Mouse (Mus musculus) liver, embryonic 13.5 days (tissue): ENCODE data around the gene Dock3. TPM values are rescaled to one million over a fixed set of nuclear protein-coding genes. Genes with fewer than 3 reads are reported as not detected.

ENCODE experiments used
- ATAC-seq: fragments of 200-750 bp; cut with Nextera tagmentation; 2 replicates; pipeline ENCODE4 v1.8.0; 2017; ENCODE audit warnings: low read depth, mild to moderate bottlenecking, moderate number of reproducible peaks, moderate library complexity
- DNase-seq: peaks from one replicate; pipeline ENCODE4 v3.0.0; 2022
- H3K27ac ChIP-seq: fragments of 300-500 bp; sonication (generic); 2 replicates; pipeline ENCODE4 v1.5.1; 2015; ENCODE audit warnings: moderate library complexity, mild to moderate bottlenecking, inconsistent platforms
- H3K27me3 ChIP-seq: fragments of 300-500 bp; sonication (generic); 2 replicates; pipeline ENCODE4 v1.6.1; 2015; ENCODE audit warnings: mild to moderate bottlenecking, inconsistent platforms
- H3K36me3 ChIP-seq: fragments of 300-500 bp; sonication (generic); 2 replicates; pipeline ENCODE4 v1.6.1; 2015; ENCODE audit warnings: mild to moderate bottlenecking, inconsistent platforms
- H3K4me1 ChIP-seq: fragments of 300-500 bp; sonication (generic); replicated peaks from 2 replicates; pipeline ENCODE4 v1.6.1; 2015; ENCODE audit warnings: inconsistent platforms
- H3K4me2 ChIP-seq: fragments of 300-500 bp; sonication (generic); 2 replicates; pipeline ENCODE4 v1.6.1; 2015; ENCODE audit warnings: inconsistent platforms, mild to moderate bottlenecking, moderate library complexity
- H3K4me3 ChIP-seq: fragments of 300-500 bp; sonication (generic); replicated peaks from 2 replicates; pipeline ENCODE4 v1.5.1; 2015; ENCODE audit warnings: mild to moderate bottlenecking, inconsistent platforms
- H3K9ac ChIP-seq: fragments of 300-500 bp; sonication (generic); 2 replicates; pipeline ENCODE4 v1.6.1; 2015; ENCODE audit warnings: mild to moderate bottlenecking, inconsistent platforms
- H3K9me3 ChIP-seq: fragments of 300-500 bp; sonication (generic); replicated peaks from 2 replicates; pipeline ENCODE4 v1.6.1; 2016; ENCODE audit warnings: inconsistent platforms
- WGBS: fragments of 180-500 bp; shearing (Covaris S2); methylation state at CpG from one replicate; pipeline ENCODE4 v1.1.7; 2015; ENCODE audit not compliant: insufficient replicate concordance; 5-methylcytosine and 5-hydroxymethylcytosine counted together
- polyA plus RNA-seq: library from polyadenylated mRNA; unstranded; fragments of >200 nt; fragmentation: Nextera tagmentation; extraction: Ambion mirVana; gene quantifications from 2 replicates; pipeline ENCODE4 v1.2.1, GENCODE M21; 2015

Dock3 gene
- polyA plus RNA-seq, result 0.09 and 0.19 TPM in 2 replicates

DNA sequence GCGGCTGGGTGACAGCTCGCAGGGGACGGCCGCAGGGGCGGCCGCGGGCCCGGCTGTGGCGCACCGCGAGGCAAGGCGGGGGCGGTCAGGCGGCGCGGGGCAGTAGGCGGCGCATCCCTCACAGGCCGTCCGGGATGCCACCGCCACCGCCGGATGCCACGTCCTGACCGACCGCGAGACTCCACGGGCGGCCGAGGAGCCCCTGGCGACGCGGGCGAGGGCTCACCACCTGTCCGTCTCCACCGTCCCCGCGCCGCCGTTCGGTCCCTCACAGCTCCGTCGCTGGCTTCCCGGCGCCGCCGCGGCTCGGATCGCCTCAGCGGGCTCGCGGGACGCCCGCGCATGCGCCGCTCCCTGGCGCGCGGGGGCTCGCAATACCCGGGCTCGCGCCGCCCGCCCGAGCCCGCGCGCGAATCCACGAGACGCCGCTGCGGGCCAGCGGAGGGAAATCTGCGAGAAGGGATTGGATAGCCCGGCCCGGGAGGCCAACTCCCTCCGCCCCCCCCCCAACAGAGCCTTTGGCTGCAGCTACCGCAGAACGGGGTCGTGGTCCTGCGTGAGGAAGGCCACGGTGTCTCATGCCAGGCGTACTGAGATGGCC lies at the start of gene Dock3:
Gene Dock3, minus strand, starts transcription at position 371 of the 601 bp plus-strand sequence.
- peaks cover 89% of the 10 kb centered on the region for H3K27me3 ChIP-seq
- ATAC-seq (0 out of 2 replicates have a peak, but pooled peaks have one; percentile 29), DNase-seq (no peak)
- H3K36me3 ChIP-seq, result no peaks in the 10 kb centered on the region
- peak within 1 kb of the TSS; percentile 41 for H3K9ac ChIP-seq
- under 1% methylated on average over 78 of the region's 87 CpGs for WGBS
- H3K4me1 ChIP-seq, result peaks cover 10% of the 10 kb centered on the region
- no peak within 1 kb of the TSS for H3K27ac ChIP-seq
- peak within 1 kb of the TSS; percentile 59 for H3K4me3 ChIP-seq
- no peaks in the 10 kb centered on the region for H3K9me3 ChIP-seq
- peak within 1 kb of the TSS; percentile 77 for H3K4me2 ChIP-seq

DNA sequence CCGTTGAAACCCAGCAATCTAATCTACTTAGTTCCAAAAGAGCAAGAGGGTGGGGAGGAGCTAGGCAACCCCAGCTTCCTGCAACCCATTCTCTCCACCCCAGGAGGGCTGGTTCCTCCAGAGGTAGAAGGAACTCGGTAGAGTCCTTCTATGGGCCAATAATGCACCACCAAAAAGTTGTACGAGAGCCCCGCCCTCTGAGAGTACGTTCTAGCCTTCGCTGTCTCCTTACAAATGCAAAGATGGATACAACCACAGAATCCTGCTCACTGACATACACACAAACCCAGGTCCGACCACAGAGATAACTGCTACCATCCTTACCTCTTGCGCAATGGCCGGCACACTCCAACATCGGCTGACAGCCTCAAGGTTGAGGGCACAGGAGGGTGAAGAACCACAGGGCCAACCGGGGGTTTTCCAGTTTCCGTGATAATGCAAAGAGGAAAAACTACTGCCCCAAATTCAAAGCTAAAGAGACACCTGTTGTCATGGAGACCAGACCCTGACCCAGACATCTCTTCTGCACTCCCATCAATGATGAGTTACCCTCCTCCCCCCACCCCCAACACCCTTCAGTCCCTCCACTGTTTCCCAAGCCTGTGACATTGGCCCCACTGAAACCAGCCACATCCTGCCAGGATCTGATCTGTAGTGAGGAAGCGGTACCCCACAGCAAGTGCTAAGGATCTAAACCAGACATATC lies 48.8 kb upstream of the Dock3 start:
- H3K36me3 ChIP-seq, result no peaks in the 10 kb centered on the region
- peak overlapping the region; percentile 56 for H3K4me2 ChIP-seq
- H3K27me3 ChIP-seq, result no peaks in the 10 kb centered on the region
- DNase-seq (no peak), ATAC-seq (peak; percentile 60)
- H3K9ac ChIP-seq, result peak overlapping the region; percentile 27; the same call in 1 of the 2 replicates
- H3K27ac ChIP-seq, result peak overlapping the region; percentile 50
- peaks cover 33% of the 10 kb centered on the region for H3K4me1 ChIP-seq
- no peaks in the 10 kb centered on the region for H3K9me3 ChIP-seq
- 10% methylated on average over 13 of the region's 13 CpGs for WGBS
- H3K4me3 ChIP-seq, result peak overlapping the region; percentile 29

DNA sequence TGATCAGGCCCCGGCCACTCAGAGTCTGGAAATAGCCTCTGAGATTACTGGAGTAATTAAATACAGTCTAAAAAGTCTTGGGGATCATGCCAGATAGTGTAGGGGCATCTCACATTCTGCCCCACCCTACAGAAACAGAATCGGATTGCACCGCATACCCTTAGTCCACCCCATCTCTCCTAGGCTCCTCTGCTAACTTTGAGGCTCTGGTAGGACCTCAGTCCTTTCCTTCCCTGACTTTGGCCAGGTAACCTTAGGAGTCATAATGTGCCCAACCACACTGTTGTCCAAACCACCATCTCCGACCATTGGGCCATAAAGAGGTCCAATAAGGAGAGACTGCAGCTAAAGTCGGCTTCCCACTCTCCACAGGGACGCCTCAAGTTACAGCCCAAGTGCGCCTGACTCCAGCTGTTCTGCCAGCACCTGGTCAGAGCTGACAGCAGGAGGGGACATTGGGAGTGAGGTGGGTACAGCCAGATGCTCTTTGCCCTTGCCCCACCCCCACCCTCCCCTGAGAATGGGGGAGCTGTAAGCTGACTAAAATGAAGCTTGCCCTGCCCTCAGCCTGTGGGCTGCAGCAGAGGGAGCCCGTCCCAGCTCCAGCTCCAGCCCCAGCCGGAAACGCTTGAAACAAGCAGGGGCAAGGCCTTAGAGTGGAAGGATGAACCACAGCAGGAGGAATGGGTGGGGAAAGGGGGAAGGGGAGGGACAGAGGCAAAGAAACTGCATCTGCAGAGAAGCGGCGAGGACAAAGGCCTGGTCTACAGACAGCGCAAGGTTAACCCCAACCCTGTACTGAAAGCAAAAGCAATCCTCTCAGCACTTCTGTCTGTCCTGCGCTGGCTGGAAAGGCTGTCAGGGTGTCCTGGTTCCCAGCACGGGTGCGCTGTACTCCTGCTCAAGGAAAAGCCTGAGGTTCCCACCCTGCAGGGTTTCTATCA lies 47.9 kb upstream of the Dock3 start:
- peak overlapping the region; percentile 56 for H3K4me2 ChIP-seq
- DNase-seq, result no peak
- H3K27me3 ChIP-seq, result no peaks in the 10 kb centered on the region
- H3K36me3 ChIP-seq, result no peaks in the 10 kb centered on the region
- peak overlapping the region; percentile 50 for H3K27ac ChIP-seq
- H3K4me1 ChIP-seq, result peaks cover 27% of the 10 kb centered on the region
- WGBS, result 28% methylated on average over 16 of the region's 16 CpGs
- H3K9me3 ChIP-seq, result no peaks in the 10 kb centered on the region
- H3K4me3 ChIP-seq, result peak overlapping the region; percentile 29
- peak overlapping the region; percentile 27; the same call in 1 of the 2 replicates for H3K9ac ChIP-seq
- peak; percentile 58 for ATAC-seq

DNA sequence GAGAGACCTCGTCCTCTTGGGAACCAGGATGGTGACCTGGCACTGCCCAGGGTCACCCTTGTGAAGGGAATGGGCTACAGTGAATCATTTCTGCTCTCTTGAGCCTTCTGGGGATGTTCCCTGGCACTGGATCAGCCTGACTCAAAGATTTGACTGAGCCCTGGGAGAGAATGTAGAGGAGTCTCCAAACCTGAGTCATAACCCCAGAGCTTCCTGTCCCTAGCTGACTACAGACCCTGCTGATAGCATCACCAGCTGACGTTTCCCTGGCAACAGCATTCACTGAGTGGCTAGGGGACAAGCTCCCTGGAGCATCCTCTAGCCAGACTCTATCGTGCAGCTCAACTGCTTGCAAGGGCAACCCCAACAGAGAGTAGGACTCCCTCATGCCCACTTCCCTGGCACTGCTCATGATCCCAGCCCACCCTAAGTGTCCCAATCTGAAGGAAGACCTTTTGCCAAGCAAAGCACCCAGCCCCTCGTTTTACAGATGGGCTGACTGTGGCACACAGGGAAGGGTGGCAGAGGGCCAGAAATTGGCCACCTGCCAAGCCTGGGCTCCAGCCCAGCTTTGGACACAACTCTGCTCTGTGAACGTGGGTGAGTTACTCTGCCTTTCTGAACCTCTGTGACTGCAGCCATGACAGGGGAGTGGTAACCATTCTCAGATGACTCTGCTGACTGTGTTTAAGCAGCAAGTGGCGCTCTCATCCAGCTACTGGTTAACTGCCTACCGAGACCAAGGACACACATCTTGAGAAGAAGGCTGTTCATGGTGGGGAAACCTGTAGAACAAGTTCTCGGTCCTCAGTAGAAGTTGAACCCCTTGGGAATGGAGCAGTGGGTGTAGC lies 47.0 kb upstream of the Dock3 start:
- WGBS, result 50% methylated on average over 8 of the region's 8 CpGs
- Histone ChIP-seq H3K36me3 (no peaks in the 10 kb centered on the region), H3K4me2 (peak overlapping the region; percentile 56; the same call in 1 of the 2 replicates), H3K27me3 (no peaks in the 10 kb centered on the region), H3K4me1 (peaks cover 27% of the 10 kb centered on the region), H3K9me3 (no peaks in the 10 kb centered on the region), H3K4me3 (no peak overlapping the region), H3K9ac (no peak overlapping the region), H3K27ac (no peak overlapping the region)
- DNase-seq, result no peak
- ATAC-seq, result no peak

DNA sequence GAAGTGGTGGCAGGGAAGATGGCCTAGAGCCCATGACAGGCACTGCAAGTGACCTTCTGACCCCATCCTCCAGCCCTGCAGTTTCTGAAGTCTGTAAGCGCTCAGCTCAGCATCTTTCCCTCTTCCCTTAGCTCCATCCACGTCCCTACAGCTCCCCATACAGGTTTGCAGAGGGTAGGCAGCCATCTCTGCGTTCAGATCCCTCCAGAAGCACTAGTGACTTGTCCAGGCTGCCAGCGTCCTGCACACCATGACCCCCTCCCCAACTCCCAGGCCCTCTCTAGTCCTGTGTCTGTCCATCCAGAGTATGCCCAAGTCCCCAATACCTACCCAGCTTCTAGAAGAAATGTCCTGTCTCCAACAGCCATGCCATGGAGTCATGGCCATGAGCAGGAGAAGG lies 46.4 kb upstream of the Dock3 start:
- Histone ChIP-seq H3K4me3 (no peak overlapping the region), H3K27me3 (no peaks in the 10 kb centered on the region), H3K4me2 (no peak overlapping the region), H3K4me1 (peaks cover 32% of the 10 kb centered on the region), H3K9me3 (no peaks in the 10 kb centered on the region), H3K27ac (no peak overlapping the region), H3K36me3 (no peaks in the 10 kb centered on the region), H3K9ac (no peak overlapping the region)
- no peak for ATAC-seq
- WGBS, result 58% methylated on average over 4 of the region's 4 CpGs
- DNase-seq, result no peak

DNA sequence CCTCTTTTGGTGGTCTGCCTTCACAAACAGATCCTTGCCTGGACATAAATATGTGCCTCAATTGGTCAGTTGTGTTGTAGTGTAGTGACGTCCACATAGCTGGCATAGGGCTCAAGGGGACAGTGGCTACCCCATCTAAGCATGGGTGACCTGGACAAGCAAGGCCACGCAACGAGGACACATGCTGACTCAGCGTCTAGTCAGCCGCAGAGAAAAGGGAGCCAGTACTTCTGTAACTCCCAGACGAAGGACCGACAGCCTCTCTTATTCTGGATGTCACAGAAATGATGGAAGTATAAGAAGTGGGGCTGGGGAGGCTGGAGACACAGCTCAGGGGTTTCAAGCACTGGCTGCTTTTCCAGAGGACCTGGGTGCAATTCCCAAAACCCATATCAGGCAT lies 45.9 kb upstream of the Dock3 start:
- Histone ChIP-seq H3K4me3 (no peak overlapping the region), H3K9ac (no peak overlapping the region), H3K4me2 (no peak overlapping the region), H3K9me3 (no peaks in the 10 kb centered on the region), H3K36me3 (no peaks in the 10 kb centered on the region), H3K4me1 (peaks cover 37% of the 10 kb centered on the region), H3K27me3 (no peaks in the 10 kb centered on the region), H3K27ac (no peak overlapping the region)
- 63% methylated on average over 7 of the region's 7 CpGs for WGBS
- no peak for DNase-seq
- ATAC-seq, result no peak

DNA sequence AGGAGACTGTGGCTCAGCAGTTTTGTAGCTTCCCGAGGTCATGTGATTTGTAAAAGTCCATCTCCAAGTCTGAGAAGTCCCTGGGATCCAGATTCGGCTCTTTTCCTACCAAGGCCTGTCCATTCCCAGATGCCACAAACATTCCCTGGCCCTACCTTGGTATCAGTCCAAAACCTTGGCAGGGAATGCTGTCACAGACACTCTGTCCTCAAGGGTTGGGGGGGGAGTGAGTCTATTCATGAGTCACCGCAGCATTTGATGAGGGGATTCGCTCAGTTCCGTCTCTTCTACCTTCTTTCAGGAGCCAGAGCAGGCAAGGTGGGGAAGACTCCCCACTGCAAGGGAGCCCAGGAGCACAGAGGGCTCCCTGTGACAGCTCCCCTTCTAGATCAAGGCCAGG lies 44.0 kb upstream of the Dock3 start:
- ATAC-seq, result no peak

DNA sequence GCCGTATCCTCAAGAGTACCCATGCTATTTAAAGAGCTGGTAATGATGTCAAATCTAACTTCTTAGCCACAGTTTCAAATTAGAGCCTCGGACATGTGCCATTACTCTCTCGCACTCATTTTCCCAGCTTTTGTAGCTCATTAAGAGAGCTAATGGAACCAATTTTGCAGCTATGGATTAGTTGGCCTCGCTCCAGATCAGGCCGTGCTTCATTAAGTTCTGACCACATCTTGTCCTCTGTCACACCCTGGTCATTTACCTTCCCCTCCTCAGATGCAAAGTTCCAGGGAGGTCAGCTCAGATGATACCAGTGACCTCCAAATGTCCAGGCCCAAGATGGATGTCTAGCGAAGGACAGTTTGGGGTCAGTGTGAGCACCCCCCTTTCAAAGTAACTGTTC lies 43.0 kb upstream of the Dock3 start:
- Histone ChIP-seq H3K9me3 (no peaks in the 10 kb centered on the region), H3K4me2 (no peak overlapping the region), H3K4me3 (no peak overlapping the region), H3K9ac (no peak overlapping the region), H3K27ac (no peak overlapping the region), H3K27me3 (no peaks in the 10 kb centered on the region), H3K36me3 (no peaks in the 10 kb centered on the region), H3K4me1 (peaks cover 52% of the 10 kb centered on the region)
- DNase-seq (no peak), ATAC-seq (no peak)
- 81% methylated on average over 6 of the region's 6 CpGs for WGBS

More for the DNA sequence above, 44.0 kb upstream of the Dock3 start:
- Histone ChIP-seq H3K27me3 (no peaks in the 10 kb centered on the region), H3K4me2 (no peak overlapping the region), H3K4me3 (no peak overlapping the region), H3K27ac (no peak overlapping the region), H3K4me1 (peaks cover 52% of the 10 kb centered on the region), H3K36me3 (no peaks in the 10 kb centered on the region), H3K9ac (no peak overlapping the region), H3K9me3 (no peaks in the 10 kb centered on the region)
- DNase-seq, result no peak
- 75% methylated on average over 5 of the region's 5 CpGs for WGBS

DNA sequence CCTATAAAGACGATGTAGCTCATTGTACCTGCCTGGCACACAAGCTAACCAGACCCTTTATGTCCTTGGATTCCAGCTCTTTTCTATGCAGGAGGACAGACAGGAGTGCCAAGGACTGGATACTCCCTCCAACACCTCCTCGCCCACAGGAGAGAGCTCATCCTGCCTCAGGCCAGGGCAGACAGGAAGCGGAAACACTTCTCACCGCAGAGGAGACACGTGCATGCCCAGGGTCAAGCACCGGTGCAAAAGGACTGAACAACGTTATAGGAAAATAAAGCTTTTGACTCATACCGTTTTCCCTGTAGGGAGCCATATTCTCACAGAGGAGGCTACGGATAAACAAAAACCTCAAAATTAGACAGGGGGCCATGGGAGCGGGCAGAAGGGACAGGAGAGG lies 41.5 kb upstream of the Dock3 start:
- Histone ChIP-seq H3K36me3 (no peaks in the 10 kb centered on the region), H3K9ac (no peak overlapping the region), H3K9me3 (no peaks in the 10 kb centered on the region), H3K27ac (no peak overlapping the region), H3K4me2 (no peak overlapping the region), H3K27me3 (no peaks in the 10 kb centered on the region), H3K4me3 (no peak overlapping the region), H3K4me1 (peaks cover 45% of the 10 kb centered on the region)
- ATAC-seq (no peak), DNase-seq (no peak)
- 32% methylated on average over 10 of the region's 10 CpGs for WGBS

DNA sequence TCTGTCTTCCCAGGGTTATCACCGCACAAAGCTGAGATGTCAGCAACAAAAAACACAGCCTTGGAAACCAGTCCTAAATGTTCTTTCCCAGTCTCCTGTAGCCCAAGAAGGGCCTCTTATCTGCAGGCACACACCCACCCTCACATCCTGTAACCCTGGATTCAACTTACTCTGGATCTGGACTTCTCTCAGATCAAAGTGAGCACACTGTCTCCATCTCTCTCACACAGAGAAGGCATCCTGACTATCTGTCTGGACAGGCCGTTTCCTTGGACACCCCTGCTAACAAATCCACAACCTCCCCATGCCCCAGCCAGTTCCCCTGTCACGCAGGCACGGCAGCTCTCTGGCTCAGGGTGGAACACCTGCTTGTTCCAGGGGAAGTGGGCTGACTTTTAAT lies 40.6 kb upstream of the Dock3 start:
- peaks cover 51% of the 10 kb centered on the region for H3K4me1 ChIP-seq
- H3K4me3 ChIP-seq, result no peak overlapping the region
- DNase-seq, result no peak
- peak overlapping the region; percentile 29; the same call in 1 of the 2 replicates for H3K27ac ChIP-seq
- no peak overlapping the region for H3K9ac ChIP-seq
- peak; percentile 65 for ATAC-seq
- 13% methylated on average over 4 of the region's 4 CpGs for WGBS
- no peaks in the 10 kb centered on the region for H3K27me3 ChIP-seq
- no peak overlapping the region for H3K4me2 ChIP-seq
- H3K9me3 ChIP-seq, result no peaks in the 10 kb centered on the region
- no peaks in the 10 kb centered on the region for H3K36me3 ChIP-seq
